Mouse (Mus musculus) c-Kit-positive CD71-positive TER-119-positive erythroid progenitor cells, embryonic 14.5 days (primary cell): Measurements from ENCODE around the gene Cys1.
"Not testable (repeated sequence)": the region's sequence is repeated elsewhere in the genome, so short reads cannot be mapped to it uniquely, and the experiment has no call there.

Source experiments
- DNase-seq: peaks from one replicate; pipeline ENCODE4 v3.0.0-alpha.2; 2013; ENCODE audit warnings: low spot score

The Cys1 gene

DNA sequence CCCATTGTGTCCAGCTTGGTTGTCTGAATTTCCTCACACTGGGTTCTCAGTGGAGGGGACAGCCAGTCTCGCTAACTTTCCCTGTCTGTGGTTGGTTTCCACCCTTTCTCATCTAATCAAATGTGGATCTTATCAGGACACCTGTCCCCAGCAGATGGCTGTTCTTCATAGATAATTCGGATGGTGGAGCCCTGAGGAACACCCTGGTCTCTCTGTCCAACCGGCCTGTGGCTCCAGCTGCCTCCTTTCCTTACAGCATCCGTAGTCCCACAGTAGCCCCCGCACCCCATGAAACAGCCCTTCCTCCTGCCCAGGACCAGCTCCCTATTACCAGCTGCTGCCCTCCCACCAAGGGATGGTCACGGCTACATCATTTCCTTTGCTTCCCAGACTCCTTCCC is 35.7 kb downstream of the Cys1 start:
- peak; percentile 68 for DNase-seq

DNA sequence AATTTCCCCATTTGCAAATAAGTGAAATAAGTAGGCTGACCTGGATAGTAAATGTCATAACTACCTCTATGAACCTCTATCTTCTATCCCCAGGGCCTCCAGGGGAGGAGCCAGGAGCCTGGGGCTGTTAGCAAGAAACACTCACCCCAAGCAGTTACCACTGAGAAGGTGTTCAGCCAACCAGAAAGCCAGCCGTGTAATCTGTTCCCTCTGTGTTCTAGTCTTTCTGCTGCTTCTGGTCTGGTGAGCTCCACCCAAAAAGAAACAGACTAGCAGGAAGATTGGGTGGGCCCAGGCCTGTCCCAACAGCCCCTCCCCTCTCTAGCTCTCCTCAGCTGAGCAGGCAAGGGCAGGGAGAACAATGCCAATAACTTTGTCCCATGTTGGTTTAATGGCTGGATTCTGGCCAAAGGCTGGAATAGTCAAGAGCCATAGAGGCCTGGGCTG is 37.5 kb downstream of the Cys1 start:
- peak; percentile 88 for DNase-seq

DNA sequence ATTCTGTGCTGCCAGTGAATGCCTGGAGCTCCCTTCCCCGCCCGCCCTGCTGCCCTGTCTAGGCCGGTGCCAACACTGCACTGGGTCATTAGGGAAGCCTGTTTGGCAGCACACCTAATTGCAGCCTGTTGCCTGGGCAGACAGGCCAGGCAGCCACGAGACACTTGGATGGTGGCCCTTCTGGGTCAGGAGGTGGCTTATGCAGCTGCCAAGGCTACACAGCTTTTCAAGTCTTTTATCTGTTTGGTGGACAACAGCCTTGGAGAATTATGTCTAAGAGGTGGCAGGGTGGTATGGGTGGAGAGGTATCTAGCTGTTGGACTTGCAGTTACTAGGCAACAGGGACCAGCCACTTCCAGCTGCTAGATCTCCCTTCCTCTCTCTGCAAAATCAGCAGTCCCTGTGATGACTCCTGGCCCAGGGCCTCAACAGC is 39.2 kb downstream of the Cys1 start:
- DNase-seq: no peak

DNA sequence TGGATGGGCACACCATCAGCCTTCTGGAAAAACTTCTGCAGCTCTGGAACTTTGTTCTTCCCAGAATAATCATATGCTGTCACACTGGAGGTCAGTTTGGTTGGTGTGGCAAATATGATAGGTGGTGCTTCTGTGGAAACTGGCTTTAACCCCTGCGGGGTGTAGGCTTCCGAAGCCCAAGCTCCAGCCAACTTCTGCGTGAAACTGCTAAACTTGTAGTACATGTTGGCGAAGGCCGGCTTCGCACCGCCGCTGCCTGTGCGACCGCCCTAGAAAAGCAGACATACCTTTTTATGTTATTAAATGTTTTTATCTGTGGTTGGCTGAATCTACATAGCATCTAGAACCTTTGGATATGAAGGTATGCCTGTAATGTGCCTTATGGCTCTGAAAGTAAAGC is 42.8 kb downstream of the Cys1 start:
- not testable (repeated sequence) for DNase-seq

DNA sequence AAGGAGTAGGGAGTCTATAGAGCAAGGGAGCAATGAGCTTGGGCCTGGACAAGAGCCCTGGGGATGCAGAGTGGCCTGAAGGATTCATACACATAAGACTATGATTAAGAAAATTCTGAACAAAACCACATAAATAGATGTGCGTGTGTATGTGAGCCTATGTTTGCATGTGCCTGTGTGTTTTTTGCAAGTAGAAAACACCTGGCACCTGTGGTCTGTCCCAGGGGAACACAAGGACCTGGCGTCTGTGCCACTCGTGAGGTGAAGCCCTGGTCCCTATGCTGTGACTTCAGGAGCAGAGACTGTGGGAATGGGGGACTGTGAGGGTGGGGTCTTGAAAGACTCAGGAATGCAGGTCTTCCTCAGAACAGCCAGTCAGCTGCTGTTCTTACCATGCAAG is 47.0 kb downstream of the Cys1 start:
- DNase-seq: no peak

DNA sequence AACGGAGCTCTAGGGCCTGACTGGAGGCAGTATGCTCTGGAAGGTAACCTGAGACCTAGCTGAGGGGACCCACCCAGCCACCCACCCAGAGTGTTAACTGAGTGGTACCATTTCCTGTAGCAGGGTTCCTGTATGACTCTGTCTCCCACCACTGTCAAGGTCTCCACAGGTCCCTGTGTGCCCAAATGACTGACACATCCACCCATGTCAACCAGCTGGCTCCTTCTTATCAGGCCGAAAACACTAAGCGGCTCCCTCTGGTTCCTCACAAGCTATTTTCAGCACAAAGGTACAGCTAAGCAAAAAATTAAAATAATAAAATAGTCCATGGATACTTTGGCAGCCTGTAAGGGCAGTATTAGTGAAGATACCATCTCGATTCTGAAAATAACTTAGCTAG is 47.4 kb downstream of the Cys1 start:
- DNase-seq: no peak

DNA sequence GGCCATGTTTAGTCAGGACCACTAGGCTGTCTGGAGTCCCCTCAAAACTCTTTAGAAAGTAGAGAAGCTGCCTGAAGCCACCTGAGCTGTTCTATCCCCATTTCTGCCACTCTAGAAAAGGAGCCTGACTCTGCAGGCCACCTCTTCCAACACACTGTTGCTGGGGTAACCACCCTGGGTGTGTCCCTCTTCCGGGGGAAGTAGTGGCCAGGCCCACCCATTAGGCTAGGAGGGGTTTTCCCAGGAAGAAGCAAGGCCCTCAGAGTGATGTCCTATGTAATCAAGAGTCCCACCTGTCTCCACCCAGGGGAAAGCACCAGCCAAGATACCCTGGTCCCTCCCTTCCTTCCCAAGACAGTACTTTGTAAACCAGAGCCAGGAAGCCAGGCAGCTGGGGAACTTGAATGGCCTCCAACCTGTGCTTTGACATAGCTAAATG is 47.8 kb downstream of the Cys1 start:
- DNase-seq: peak; percentile 48

DNA sequence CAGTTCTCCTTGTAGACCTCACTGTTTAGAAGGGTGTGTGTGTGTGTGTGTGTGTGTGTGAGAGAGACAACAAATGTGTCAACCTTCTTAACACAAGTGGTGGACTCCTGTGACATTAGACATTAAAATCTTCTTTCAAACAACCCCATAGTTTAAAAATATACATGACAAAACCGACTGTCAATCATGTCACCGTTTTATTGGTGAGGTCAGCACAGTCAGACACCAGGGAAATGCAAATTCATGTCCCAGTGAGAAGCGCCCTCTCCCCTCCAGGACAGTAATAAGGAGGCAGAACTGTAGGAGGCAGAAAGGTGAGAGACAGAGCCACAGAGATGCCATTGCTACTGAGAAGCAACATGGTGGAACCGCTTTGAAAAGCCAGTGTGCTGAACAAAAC is 49.2 kb downstream of the Cys1 start:
- DNase-seq: no peak

DNA sequence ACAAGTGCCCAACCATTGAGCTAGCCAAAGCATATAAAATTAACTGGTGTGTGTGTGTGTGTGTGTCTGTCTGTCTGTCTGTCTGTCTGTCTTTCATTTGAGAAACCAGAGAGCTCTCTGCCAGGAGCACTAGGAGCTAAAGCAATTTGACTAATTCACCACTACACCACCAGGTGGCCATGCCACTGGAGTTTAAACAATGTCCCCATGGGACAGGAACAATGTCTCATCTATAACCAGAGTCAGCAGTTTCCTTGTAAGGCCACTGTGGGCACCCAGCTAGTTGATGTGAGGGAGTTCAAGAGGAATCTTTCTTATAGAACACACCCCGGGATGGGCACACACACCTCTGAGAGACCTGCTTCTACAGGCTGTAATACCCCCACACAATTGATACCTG is 51.4 kb downstream of the Cys1 start:
- DNase-seq: no peak

DNA sequence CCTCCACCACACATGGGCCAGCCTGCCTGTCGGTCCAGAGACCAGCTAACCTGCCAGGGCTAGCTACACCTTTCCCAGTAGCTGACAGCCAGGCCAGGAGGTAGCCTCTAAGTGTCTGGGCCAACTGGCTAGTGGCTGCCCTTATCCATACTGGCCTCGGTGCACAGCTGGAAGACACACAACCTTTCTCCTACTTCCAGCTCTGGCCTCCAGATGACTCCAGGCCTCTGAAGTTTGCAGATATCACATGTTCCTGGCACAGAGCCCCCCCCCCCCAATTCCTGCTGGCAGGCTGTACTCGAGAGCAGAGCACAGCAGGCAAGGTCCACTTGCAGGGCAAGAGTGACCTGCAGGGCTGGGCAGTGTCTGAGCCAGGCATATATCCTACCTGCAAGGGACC is 54.4 kb downstream of the Cys1 start:
- no peak for DNase-seq

DNA sequence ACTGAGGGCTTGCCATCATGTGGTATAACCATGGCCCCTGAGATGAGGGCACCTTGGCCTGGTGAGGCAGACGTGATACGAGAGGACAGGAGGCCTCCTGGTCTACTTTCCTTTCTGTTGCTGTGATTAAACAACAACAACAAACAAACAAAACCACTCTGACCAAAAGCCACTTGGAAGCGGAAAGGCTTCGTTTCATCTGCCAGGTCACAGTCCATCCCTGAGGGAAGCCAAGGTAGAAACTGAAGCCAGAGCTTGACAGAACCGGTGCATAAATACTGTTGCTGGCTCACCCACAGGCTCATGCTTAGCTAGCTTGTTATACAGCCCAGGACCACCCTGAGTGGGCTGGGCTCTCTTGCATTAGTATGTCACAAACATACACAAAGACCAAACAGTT is 55.2 kb downstream of the Cys1 start:
- DNase-seq: no peak

DNA sequence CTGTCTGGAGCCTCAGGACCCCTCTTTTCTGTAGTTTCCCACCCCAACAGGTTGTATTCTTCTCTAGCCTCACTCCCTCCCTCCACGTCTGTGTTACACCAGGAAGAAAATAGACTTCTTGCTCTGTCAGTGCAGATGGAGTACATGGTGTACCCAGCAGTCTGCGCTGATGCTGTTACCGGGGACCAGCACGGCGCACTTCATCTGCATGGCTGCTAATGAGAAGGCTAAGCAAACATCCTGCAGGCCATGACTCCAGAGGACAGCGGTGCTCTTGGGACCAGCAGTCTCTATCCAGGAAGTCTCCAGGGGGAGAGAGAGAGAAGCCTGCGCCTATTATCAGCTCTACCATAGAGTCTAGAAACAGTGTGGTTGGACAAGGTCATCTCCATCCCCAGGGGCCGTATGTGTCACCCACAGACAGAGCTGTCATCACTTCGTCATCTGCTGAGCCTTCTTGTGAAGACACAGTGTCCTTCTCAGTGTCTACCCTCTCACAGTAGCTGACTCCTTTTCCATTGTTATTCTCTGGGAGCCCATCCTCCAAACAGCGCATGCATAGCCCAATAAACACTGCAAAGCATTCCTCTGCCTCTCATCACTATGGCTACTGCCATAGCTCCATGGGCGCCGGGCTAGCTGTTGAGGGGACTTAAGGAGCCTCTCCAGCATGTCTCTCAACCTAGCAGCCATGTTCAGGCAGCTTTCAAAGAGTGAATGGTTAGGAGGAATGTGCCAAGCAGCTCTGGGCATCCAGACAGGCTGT is 57.9 kb downstream of the Cys1 start:
- no peak for DNase-seq

DNA sequence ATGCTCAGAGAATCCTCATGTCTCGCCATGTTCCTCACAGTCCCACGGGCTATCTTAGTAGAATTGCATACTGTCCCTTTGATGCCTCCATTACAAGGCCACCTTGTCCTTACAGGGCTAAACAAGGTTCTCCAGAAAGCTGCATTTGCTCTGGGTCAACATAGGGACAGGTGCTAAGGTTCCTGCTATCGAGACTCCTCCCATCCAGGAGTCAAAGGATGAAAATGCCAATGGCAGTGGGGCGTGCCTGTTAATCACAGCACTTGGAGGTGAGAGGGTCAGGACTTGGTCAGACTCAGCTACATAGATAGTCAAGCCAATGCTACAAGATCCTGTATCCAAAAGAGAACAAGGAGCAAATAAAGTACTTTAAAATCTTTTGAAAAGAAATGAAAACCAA is 62.2 kb downstream of the Cys1 start:
- no peak for DNase-seq
